Mouse (Mus musculus): ENCODE measurements at regions not wholly inside any gene's neighbourhood (a gene's known extent, or its start where the extent isn't known, plus 50 kb on each side); places are given as distances from the start of the nearest gene placed in this dataset.
A peak's percentile ranks its signal among the peaks of the same experiment; 100 is the strongest.

- 89% methylated on average over 8 of the region's 8 CpGs for WGBS
- no peak overlapping the region for H3K4me3 ChIP-seq (replicated peaks; ENCODE audit: insufficient read depth, low read depth, low read length)
- H3K27ac ChIP-seq (ENCODE audit: insufficient read depth, low read length): no peak overlapping the region
- H3K27me3 ChIP-seq (ENCODE audit: control insufficient read depth, insufficient read depth, low read length): no peaks in the 10 kb centered on the region
- no peaks in the 10 kb centered on the region for H3K4me1 ChIP-seq (ENCODE audit: control insufficient read depth, insufficient read depth, low read length)
- TF ChIP-seq CTCF (IDR thresholded peaks at IDR 0.05; ENCODE audit: borderline replicate concordance, insufficient read depth, low read depth, low read length): no peak
- TF ChIP-seq POLR2A (IDR thresholded peaks at IDR 0.05; ENCODE audit: borderline replicate concordance, insufficient read depth, low read length): no peak
- no peak for DNase-seq
Measured at GRCm38 (mm10) chr5:45286454-45286853, 163.6 kb downstream of the Qdpr start.

- TF ChIP-seq POLR2A (IDR thresholded peaks at IDR 0.05; ENCODE audit: borderline replicate concordance, insufficient read depth, low read length) (no peak), CTCF (IDR thresholded peaks at IDR 0.05; ENCODE audit: borderline replicate concordance, insufficient read depth, low read depth, low read length) (no peak)
- no peak overlapping the region for H3K4me3 ChIP-seq (replicated peaks; ENCODE audit: insufficient read depth, low read depth, low read length)
- DNase-seq: no peak
- H3K27ac ChIP-seq (ENCODE audit: insufficient read depth, low read length): no peak overlapping the region
- H3K27me3 ChIP-seq (ENCODE audit: control insufficient read depth, insufficient read depth, low read length): no peaks in the 10 kb centered on the region
- no peaks in the 10 kb centered on the region for H3K4me1 ChIP-seq (ENCODE audit: control insufficient read depth, insufficient read depth, low read length)
Measured at GRCm38 (mm10) chr5:45284680-45285079, 165.4 kb downstream of the Qdpr start.

GRCm38 (mm10) chr5:45283908-45284415 lies 166.1 kb downstream of the Qdpr start:
- 72% methylated on average over 2 of the region's 2 CpGs for WGBS

GRCm38 (mm10) chr5:45282207-45282930 lies 167.7 kb downstream of the Qdpr start:
- TF ChIP-seq POLR2A (IDR thresholded peaks at IDR 0.05; ENCODE audit: borderline replicate concordance, insufficient read depth, low read length): no peak
- TF ChIP-seq CTCF (IDR thresholded peaks at IDR 0.05; ENCODE audit: borderline replicate concordance, insufficient read depth, low read depth, low read length): no peak
- DNase-seq: peak in 1 of 2 experiments; percentile 1
- no peaks in the 10 kb centered on the region for H3K4me1 ChIP-seq (ENCODE audit: control insufficient read depth, insufficient read depth, low read length)
- no peak overlapping the region for H3K4me3 ChIP-seq (replicated peaks; ENCODE audit: insufficient read depth, low read depth, low read length)
- WGBS: 24% methylated on average over 9 of the region's 9 CpGs
- no peaks in the 10 kb centered on the region for H3K27me3 ChIP-seq (ENCODE audit: control insufficient read depth, insufficient read depth, low read length)
- no peak overlapping the region for H3K27ac ChIP-seq (ENCODE audit: insufficient read depth, low read length)

More at GRCm38 (mm10) chr5:45283908-45284415, 166.1 kb downstream of the Qdpr start:
- no peaks in the 10 kb centered on the region for H3K27me3 ChIP-seq (ENCODE audit: control insufficient read depth, insufficient read depth, low read length)
- TF ChIP-seq POLR2A (IDR thresholded peaks at IDR 0.05; ENCODE audit: borderline replicate concordance, insufficient read depth, low read length) (no peak), CTCF (IDR thresholded peaks at IDR 0.05; ENCODE audit: borderline replicate concordance, insufficient read depth, low read depth, low read length) (no peak)
- H3K4me3 ChIP-seq (replicated peaks; ENCODE audit: insufficient read depth, low read depth, low read length): no peak overlapping the region
- H3K27ac ChIP-seq (ENCODE audit: insufficient read depth, low read length): no peak overlapping the region
- H3K4me1 ChIP-seq (ENCODE audit: control insufficient read depth, insufficient read depth, low read length): no peaks in the 10 kb centered on the region
- no peak for DNase-seq

DNA sequence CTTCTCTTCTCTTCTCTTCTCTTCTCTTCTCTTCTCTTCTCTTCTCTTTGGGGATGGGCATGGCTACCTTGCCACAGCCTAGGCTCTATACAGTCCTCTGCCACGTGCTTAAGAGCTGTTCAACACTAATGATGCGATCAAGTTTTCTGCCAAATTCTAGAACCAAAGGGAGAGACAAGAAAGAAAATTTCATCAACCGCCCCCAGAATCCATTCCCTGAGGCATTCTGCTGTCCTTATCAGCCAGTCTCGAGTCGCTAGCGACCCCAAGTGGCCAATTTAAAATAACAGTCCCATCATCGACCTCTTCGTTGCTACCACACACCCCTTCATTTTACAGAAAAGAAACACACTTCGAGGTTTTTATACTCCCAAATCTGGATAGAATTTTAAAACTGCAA lies 171.5 kb downstream of the Qdpr start:
- Histone ChIP-seq H3K4me3 (replicated peaks; ENCODE audit: insufficient read depth, low read depth, low read length) (no peak overlapping the region), H3K27ac (ENCODE audit: insufficient read depth, low read length) (no peak overlapping the region), H3K27me3 (ENCODE audit: control insufficient read depth, insufficient read depth, low read length) (no peaks in the 10 kb centered on the region), H3K4me1 (ENCODE audit: control insufficient read depth, insufficient read depth, low read length) (no peaks in the 10 kb centered on the region)
- DNase-seq: peak; percentile 33 to 36
- WGBS: under 1% methylated on average over 9 of the region's 9 CpGs
- TF ChIP-seq CTCF (IDR thresholded peaks at IDR 0.05; ENCODE audit: borderline replicate concordance, insufficient read depth, low read depth, low read length): peak; percentile 63; the same call in 1 of the 2 replicates
- no peak for TF ChIP-seq POLR2A (IDR thresholded peaks at IDR 0.05; ENCODE audit: borderline replicate concordance, insufficient read depth, low read length)

DNA sequence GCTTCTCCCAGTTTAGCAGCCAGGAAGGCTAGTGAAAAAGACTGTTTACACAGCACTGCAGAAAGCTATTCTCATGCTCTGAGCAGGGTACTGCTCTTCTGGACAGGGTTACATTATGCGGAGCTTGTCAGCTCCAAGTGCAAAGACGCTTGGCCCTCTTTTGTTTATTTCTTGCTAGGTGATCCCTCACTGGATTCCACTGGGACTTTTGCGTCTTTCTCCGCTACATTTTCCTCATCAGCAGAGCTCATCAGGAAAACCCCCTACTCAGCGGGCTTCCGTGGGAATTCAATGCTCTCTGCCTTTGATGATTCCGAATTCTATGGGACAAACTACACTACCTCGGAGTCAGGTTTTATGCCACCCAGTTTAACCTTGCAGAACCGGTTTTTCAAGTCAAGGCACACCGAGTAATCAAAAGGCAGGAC lies 172.0 kb downstream of the Qdpr start:
- 3% methylated on average over 10 of the region's 10 CpGs for WGBS
- no peak for DNase-seq
- no peak overlapping the region for H3K27ac ChIP-seq (ENCODE audit: insufficient read depth, low read length)
- no peak for TF ChIP-seq CTCF (IDR thresholded peaks at IDR 0.05; ENCODE audit: borderline replicate concordance, insufficient read depth, low read depth, low read length)
- TF ChIP-seq POLR2A (IDR thresholded peaks at IDR 0.05; ENCODE audit: borderline replicate concordance, insufficient read depth, low read length): no peak
- no peak overlapping the region for H3K4me3 ChIP-seq (replicated peaks; ENCODE audit: insufficient read depth, low read depth, low read length)
- no peaks in the 10 kb centered on the region for H3K27me3 ChIP-seq (ENCODE audit: control insufficient read depth, insufficient read depth, low read length)
- H3K4me1 ChIP-seq (ENCODE audit: control insufficient read depth, insufficient read depth, low read length): no peaks in the 10 kb centered on the region

GRCm38 (mm10) chr5:45270679-45271078 lies 179.4 kb downstream of the Qdpr start:
- Histone ChIP-seq H3K27ac (ENCODE audit: insufficient read depth, low read length) (no peak overlapping the region), H3K4me3 (replicated peaks; ENCODE audit: insufficient read depth, low read depth, low read length) (no peak overlapping the region), H3K4me1 (ENCODE audit: control insufficient read depth, insufficient read depth, low read length) (no peaks in the 10 kb centered on the region), H3K27me3 (ENCODE audit: control insufficient read depth, insufficient read depth, low read length) (no peaks in the 10 kb centered on the region)
- WGBS: 78% methylated on average over 3 of the region's 3 CpGs
- no peak for DNase-seq
- TF ChIP-seq CTCF (IDR thresholded peaks at IDR 0.05; ENCODE audit: borderline replicate concordance, insufficient read depth, low read depth, low read length) (no peak), POLR2A (IDR thresholded peaks at IDR 0.05; ENCODE audit: borderline replicate concordance, insufficient read depth, low read length) (no peak)

GRCm38 (mm10) chr5:45269391-45269790 lies 180.6 kb downstream of the Qdpr start:
- H3K4me1 ChIP-seq (ENCODE audit: control insufficient read depth, insufficient read depth, low read length): no peaks in the 10 kb centered on the region
- no peaks in the 10 kb centered on the region for H3K27me3 ChIP-seq (ENCODE audit: control insufficient read depth, insufficient read depth, low read length)
- H3K4me3 ChIP-seq (replicated peaks; ENCODE audit: insufficient read depth, low read depth, low read length): no peak overlapping the region
- H3K27ac ChIP-seq (ENCODE audit: insufficient read depth, low read length): no peak overlapping the region
- TF ChIP-seq POLR2A (IDR thresholded peaks at IDR 0.05; ENCODE audit: borderline replicate concordance, insufficient read depth, low read length): no peak
- no peak for TF ChIP-seq CTCF (IDR thresholded peaks at IDR 0.05; ENCODE audit: borderline replicate concordance, insufficient read depth, low read depth, low read length)
- no peak for DNase-seq
- 84% methylated on average over 5 of the region's 5 CpGs for WGBS
